Mouse (Mus musculus) MEL (cell line): ENCODE results near the gene Tmigd1. TPM values are rescaled to one million over a fixed set of nuclear protein-coding genes. Genes with fewer than 3 reads are reported as not detected.

Source experiments
- DNase-seq: peaks from one replicate; pipeline ENCODE4 v3.0.0; 2011; ENCODE audit warnings: low read depth, low spot score
- H3K27ac ChIP-seq: 2 replicates; pipeline ENCODE4 v1.5.1; 2012; ENCODE audit warnings: low read depth, mild to moderate bottlenecking, control low read depth, low read length, moderate library complexity; ENCODE audit not compliant: control insufficient read depth
- H3K27me3 ChIP-seq, 2 experiments: fragments of 150-350 bp in 1 of 2; sonication (generic) in 1 of 2; 2 replicates each; pipeline ENCODE4 v1.6.1; 2012; ENCODE audit warnings: low read length in 2 of 2, mild to moderate bottlenecking in 2 of 2, improper control_type of control experiment in 1 of 2, moderate library complexity in 1 of 2; ENCODE audit not compliant: insufficient read depth in 2 of 2, control insufficient read depth in 1 of 2
- H3K36me3 ChIP-seq, 2 experiments: 2 replicates each; pipeline ENCODE4 v1.6.1; 2012 to 2014; ENCODE audit warnings: low read length in 2 of 2, improper control_type of control experiment in 1 of 2, inconsistent platforms in 1 of 2, mild to moderate bottlenecking in 1 of 2; ENCODE audit not compliant: insufficient read depth in 2 of 2, control insufficient read depth in 1 of 2
- H3K4me1 ChIP-seq, 2 experiments: fragments of 150-350 bp in 1 of 2; sonication (generic) in 1 of 2; 2 replicates each; pipeline ENCODE4 v1.6.1; 2012; ENCODE audit warnings: low read length in 2 of 2, improper control_type of control experiment in 1 of 2, mild to moderate bottlenecking in 1 of 2; ENCODE audit not compliant: insufficient read depth in 2 of 2, control insufficient read depth in 1 of 2
- H3K4me3 ChIP-seq, 2 experiments: fragments of 150-350 bp in 1 of 2; sonication (generic) in 1 of 2; 2 replicates each; pipeline ENCODE4 v1.5.1; 2012; ENCODE audit warnings: low read depth in 2 of 2, low read length in 2 of 2, mild to moderate bottlenecking in 2 of 2, moderate library complexity in 2 of 2, control low read depth in 1 of 2, improper control_type of control experiment in 1 of 2; ENCODE audit not compliant: control insufficient read depth in 1 of 2, insufficient read depth in 1 of 2
- H3K79me2 ChIP-seq: 2 replicates; pipeline ENCODE4 v1.6.1; 2012; ENCODE audit warnings: mild to moderate bottlenecking, low read length, moderate library complexity; ENCODE audit not compliant: control insufficient read depth, poor library complexity, insufficient read depth
- H3K9ac ChIP-seq: 2 replicates; pipeline ENCODE4 v1.6.1; 2012; ENCODE audit warnings: low read depth, mild to moderate bottlenecking, control low read depth, low read length, moderate library complexity; ENCODE audit not compliant: control insufficient read depth, poor library complexity, severe bottlenecking
- H3K9me3 ChIP-seq: fragments of 150-350 bp; sonication (generic); replicated peaks from 2 replicates; pipeline ENCODE4 v1.6.1; 2012; ENCODE audit warnings: mild to moderate bottlenecking, low read length, improper control_type of control experiment, moderate library complexity; ENCODE audit not compliant: insufficient read depth
- CHD1 ChIP-seq: IDR thresholded peaks from 2 replicates; pipeline ENCODE4 v1.6.1; 2012; ENCODE audit warnings: low read depth, mild to moderate bottlenecking, inconsistent platforms, low read length, improper control_type of control experiment
- CHD2 ChIP-seq: IDR thresholded peaks from 2 replicates; pipeline ENCODE4 v1.6.1; 2011; ENCODE audit warnings: low read length, improper control_type of control experiment
- CTCF ChIP-seq, 3 experiments: IDR thresholded peaks in 2 of 3; conservative IDR thresholded peaks in 1 of 3; 2 replicates each; pipeline ENCODE4 v1.5.1; 2011 to 2012; ENCODE audit warnings: low read length in 3 of 3, low read depth in 2 of 3, mild to moderate bottlenecking in 2 of 3, improper control_type of control experiment in 1 of 3, inconsistent platforms in 1 of 3, mixed read lengths in 1 of 3, moderate library complexity in 1 of 3; ENCODE audit not compliant: control insufficient read depth in 1 of 3, insufficient read depth in 1 of 3, poor library complexity in 1 of 3, severe bottlenecking in 1 of 3
- EP300 ChIP-seq, 2 experiments: IDR thresholded peaks; 2 replicates each; pipeline ENCODE4 v1.6.1; 2011; ENCODE audit warnings: improper control_type of control experiment in 2 of 2, low read length in 2 of 2, low read depth in 1 of 2, mild to moderate bottlenecking in 1 of 2
- HCFC1 ChIP-seq: IDR thresholded peaks from 2 replicates; pipeline ENCODE4 v1.6.1; 2012; ENCODE audit warnings: low read depth, mild to moderate bottlenecking, inconsistent platforms, low read length, improper control_type of control experiment, moderate library complexity
- KAT2A ChIP-seq: conservative IDR thresholded peaks from 2 replicates; pipeline ENCODE4 v1.6.1; 2012; ENCODE audit warnings: low read depth, low read length, improper control_type of control experiment, inconsistent platforms
- MAFK ChIP-seq: IDR thresholded peaks from 2 replicates; pipeline ENCODE4 v1.6.1; 2011; ENCODE audit warnings: low read depth, mild to moderate bottlenecking, low read length, improper control_type of control experiment, borderline replicate concordance
- MXI1 ChIP-seq: IDR thresholded peaks from 2 replicates; pipeline ENCODE4 v1.6.1; 2011; ENCODE audit warnings: mild to moderate bottlenecking, low read depth, low read length, improper control_type of control experiment
- POLR2A ChIP-seq, 2 experiments: IDR thresholded peaks; 2 replicates each; pipeline ENCODE4 v1.6.1; 2011 to 2012; ENCODE audit warnings: low read length in 2 of 2, mild to moderate bottlenecking in 2 of 2, control low read depth in 1 of 2, improper control_type of control experiment in 1 of 2, low read depth in 1 of 2, moderate library complexity in 1 of 2; ENCODE audit not compliant: control insufficient read depth in 1 of 2, insufficient read depth in 1 of 2, poor library complexity in 1 of 2
- POLR2AphosphoS5 ChIP-seq: IDR thresholded peaks from 2 replicates; pipeline ENCODE4 v1.6.1; 2012; ENCODE audit warnings: low read depth, borderline replicate concordance, mild to moderate bottlenecking, inconsistent platforms, low read length, moderate library complexity, mixed read lengths
- RAD21 ChIP-seq: IDR thresholded peaks from 2 replicates; pipeline ENCODE4 v1.6.1; 2011; ENCODE audit warnings: mild to moderate bottlenecking, low read depth, low read length, improper control_type of control experiment
- SMC3 ChIP-seq: IDR thresholded peaks from 2 replicates; pipeline ENCODE4 v1.6.1; 2011; ENCODE audit warnings: low read depth, low read length, improper control_type of control experiment
- TAL1 ChIP-seq: IDR thresholded peaks from 2 replicates; pipeline ENCODE4 v1.6.1; 2012; ENCODE audit warnings: mild to moderate bottlenecking, inconsistent platforms, low read length, moderate library complexity, mixed read lengths
- ZC3H11A ChIP-seq: IDR thresholded peaks from 2 replicates; pipeline ENCODE4 v1.6.1; 2012; ENCODE audit warnings: low read depth, mild to moderate bottlenecking, inconsistent platforms, low read length, improper control_type of control experiment
- ZMIZ1 ChIP-seq: IDR thresholded peaks from 2 replicates; pipeline ENCODE4 v1.6.1; 2012; ENCODE audit warnings: low read depth, mild to moderate bottlenecking, inconsistent platforms, low read length, improper control_type of control experiment, moderate library complexity
- ZNF384 ChIP-seq: IDR thresholded peaks from 2 replicates; pipeline ENCODE4 v1.6.1; 2012; ENCODE audit warnings: low read depth, mild to moderate bottlenecking, inconsistent platforms, low read length, improper control_type of control experiment
- polyA plus RNA-seq, 2 experiments: library from polyadenylated mRNA; stranded (reverse) in 1 of 2; unstranded in 1 of 2; fragments of >175 nt in 1 of 2; fragments of >200 nt in 1 of 2; gene quantifications; 2 replicates each; pipeline versions ENCODE4 v1.2.1 to v1.2.4; 2012; ENCODE audit warnings: low replicate concordance in 2 of 2, low read depth in 1 of 2; ENCODE audit not compliant: insufficient read length in 2 of 2, insufficient read depth in 1 of 2, missing spikeins in 1 of 2
- total RNA-seq: library from RNA; depleted of rRNA; stranded (reverse); fragments of 300-350 nt; gene quantifications from 2 replicates; pipeline ENCODE4 v1.2.3, GENCODE M21; 2012

Tmigd1 gene
- total and polyA plus RNA-seq, 3 experiments = not detected

DNA sequence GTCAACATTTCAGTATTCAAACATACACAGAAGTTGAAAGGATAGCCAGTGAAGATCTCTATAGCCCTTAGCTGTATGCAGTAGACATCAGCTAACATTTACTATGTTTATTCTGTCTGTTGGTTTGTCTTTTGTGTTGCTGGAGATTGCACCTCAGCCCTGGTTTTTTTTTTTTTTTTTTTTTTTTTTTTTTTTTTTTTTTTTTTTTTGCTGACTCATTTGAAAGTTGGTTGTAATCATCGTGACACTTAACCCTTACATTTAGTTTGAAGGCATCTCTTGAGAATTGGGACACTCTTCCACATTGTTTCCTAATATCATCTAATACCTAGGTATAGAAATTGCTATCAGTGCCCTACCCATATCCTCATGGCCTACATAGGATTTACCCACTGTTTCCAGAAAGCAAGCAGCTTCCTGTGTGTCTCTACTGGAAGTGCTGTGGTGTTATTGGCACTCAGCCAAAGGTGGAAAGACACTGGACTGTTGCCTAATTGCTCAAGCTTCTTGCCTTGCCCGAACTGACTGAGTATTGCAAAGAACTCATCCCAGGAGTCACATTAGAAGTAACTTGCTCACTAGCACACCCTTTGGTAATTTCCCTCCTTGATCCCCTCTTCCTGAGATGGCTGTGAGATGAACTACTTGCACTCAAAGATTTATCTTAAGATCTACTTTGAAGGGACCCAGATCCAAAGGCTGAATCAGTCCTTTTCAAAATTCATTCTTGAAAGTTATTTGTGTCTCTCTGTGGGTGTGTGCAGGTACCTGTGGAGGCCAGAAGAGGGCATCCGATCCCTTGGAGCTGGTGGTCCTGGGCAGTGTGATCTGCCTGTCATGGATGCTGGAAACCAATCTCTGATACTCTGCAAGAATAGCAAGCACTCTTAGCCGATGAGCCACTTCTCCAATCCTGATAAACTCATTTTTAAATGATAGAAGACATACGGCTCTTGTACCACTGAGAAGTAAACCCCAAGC lies 1.9 kb upstream of the Tmigd1 start:
- DNase-seq = peak; percentile 69
- Histone ChIP-seq H3K27me3 (peaks cover 3 to 7% of the 10 kb centered on the region in 2 experiments; a peak in 3 of 4 replicates), H3K79me2 (no peaks in the 10 kb centered on the region), H3K36me3 (peaks cover 0 to 9% of the 10 kb centered on the region in 2 experiments; a peak in 2 of 4 replicates), H3K9me3 (no peaks in the 10 kb centered on the region), H3K4me3 (no peak overlapping the region), H3K4me1 (peaks cover 0 to 14% of the 10 kb centered on the region in 2 experiments; a peak in 2 of 4 replicates), H3K27ac (no peak overlapping the region), H3K9ac (no peak overlapping the region)
- peak; percentile 92 for TF ChIP-seq ZNF384
- TF ChIP-seq MAFK = peak; percentile 75; the same call in 1 of the 2 replicates
- no peak for TF ChIP-seq POLR2A (IDR thresholded peaks at IDR 0.05; ENCODE audit: control insufficient read depth in 1 of 2, insufficient read depth in 1 of 2, low read depth in 1 of 2, low read length in 2 of 2, poor library complexity in 1 of 2)
- TF ChIP-seq ZMIZ1 = no peak
- peak; percentile 64 for TF ChIP-seq RAD21
- peak; percentile 40 to 42; a peak in 2 of 4 replicates for TF ChIP-seq EP300 (IDR thresholded peaks at IDR 0.05; ENCODE audit: low read depth in 1 of 2, low read length in 2 of 2)
- peak; percentile 56 for TF ChIP-seq ZC3H11A
- no peak for TF ChIP-seq MXI1
- TF ChIP-seq SMC3 = peak; percentile 79
- TF ChIP-seq HCFC1 = no peak
- peak; percentile 59 to 73 (median 70) for TF ChIP-seq CTCF (IDR thresholded peaks at IDR 0.05 in 2 of 3, conservative IDR thresholded peaks at IDR 0.05 in 1 of 3; ENCODE audit: control insufficient read depth in 1 of 3, insufficient read depth in 1 of 3, low read depth in 2 of 3, low read length in 3 of 3, poor library complexity in 1 of 3, severe bottlenecking in 1 of 3)

GRCm38 (mm10) chr11:76904340-76904739 lies 2.4 kb downstream of the Tmigd1 start:
- no peak overlapping the region for H3K4me3 ChIP-seq
- DNase-seq = no peak
- no peak overlapping the region for H3K27ac ChIP-seq
- peaks cover 14 to 22% of the 10 kb centered on the region in 2 experiments for H3K27me3 ChIP-seq
- TF ChIP-seq CHD1 (no peak), KAT2A (no peak), CHD2 (no peak), EP300 (IDR thresholded peaks at IDR 0.05; ENCODE audit: low read depth in 1 of 2, low read length in 2 of 2) (no peak), TAL1 (no peak), RAD21 (no peak), POLR2AphosphoS5 (no peak)
- peaks cover 0 to 9% of the 10 kb centered on the region in 2 experiments; a peak in 2 of 4 replicates for H3K36me3 ChIP-seq
- no peaks in the 10 kb centered on the region for H3K9me3 ChIP-seq
- peaks cover 0 to 7% of the 10 kb centered on the region in 2 experiments; a peak in 2 of 4 replicates for H3K4me1 ChIP-seq
- H3K9ac ChIP-seq = no peak overlapping the region
- no peaks in the 10 kb centered on the region for H3K79me2 ChIP-seq
